Mouse (Mus musculus) left cerebral cortex, postnatal 10 days (tissue): ENCODE measurements at regions not wholly inside any gene's neighbourhood (a gene's known extent, or its start where the extent isn't known, plus 50 kb on each side); places are given as distances from the start of the nearest gene placed in this dataset.

Experiments
- DNase-seq, 2 experiments: peaks; one replicate each; pipeline ENCODE4 v3.0.0; 2021 to 2022; ENCODE audit warnings: low spot score in 2 of 2, mixed read lengths in 1 of 2; ENCODE audit errors: extremely low spot score in 1 of 2
- intact Hi-C: fragments of 180-260 bp; cut with DNase I; formaldehyde crosslinking; loops from one replicate; pipeline ENCODE4 v1.15.1; 2025

DNA sequence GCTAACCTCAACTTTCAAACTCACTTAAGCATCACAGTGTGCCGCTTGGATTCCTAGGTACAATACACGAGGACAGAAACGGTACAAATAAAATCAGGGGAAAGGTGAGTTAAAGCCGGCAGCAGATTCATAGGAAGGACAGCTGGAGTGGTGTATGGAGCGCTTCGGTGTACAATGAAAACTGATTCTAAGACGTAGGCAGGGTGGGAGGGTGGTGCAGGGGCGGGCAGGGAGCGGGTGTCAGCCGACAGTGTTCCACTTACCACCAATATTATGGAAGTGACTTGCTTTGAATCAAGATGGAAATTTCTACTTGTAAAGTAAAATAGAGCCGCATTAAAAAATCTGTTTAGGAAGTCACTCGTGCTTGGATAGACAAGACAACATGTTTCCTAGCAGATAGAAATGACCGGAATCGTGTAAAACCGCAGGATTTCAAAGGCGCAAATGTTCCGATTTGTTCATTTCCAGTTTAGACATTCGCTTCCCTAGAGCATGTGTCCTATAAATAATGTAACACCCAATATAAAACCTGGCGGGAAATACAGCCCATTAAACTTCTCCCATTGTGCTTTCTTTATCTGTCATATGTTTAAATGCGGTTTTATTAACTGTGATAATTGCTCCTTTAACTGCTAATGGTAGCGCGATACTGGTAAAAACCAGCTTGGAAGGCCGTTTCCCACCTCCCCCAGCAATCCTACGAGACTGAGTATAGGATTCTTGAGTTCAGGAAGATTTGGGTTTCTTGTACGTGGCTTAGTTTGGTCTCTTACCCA, 203.3 kb downstream of the Lrig3 start:
- intact Hi-C loops: no loop called here
- DNase-seq: no peak

DNA sequence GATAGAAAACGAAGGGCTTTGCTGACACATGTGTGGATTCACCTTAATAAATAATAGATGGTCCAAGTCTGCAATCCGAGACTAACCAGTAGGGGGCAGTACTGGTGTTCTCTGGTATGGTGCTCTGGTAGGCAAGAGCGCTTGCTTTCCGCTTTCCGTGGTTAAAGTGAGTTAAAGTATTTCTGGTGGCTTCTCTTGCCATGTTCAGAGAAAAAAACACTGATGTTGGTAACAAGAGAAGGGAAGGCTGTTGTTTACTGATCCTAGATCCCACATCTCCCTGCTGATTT, 203.9 kb downstream of the Lrig3 start:
- DNase-seq: no peak
- intact Hi-C loops: no loop called here

- DNase-seq: no peak
- intact Hi-C loops: no loop called here
These were observed 210.9 kb downstream of the Lrig3 start for GRCm38 (mm10) chr10:126176759-126177473.

DNA sequence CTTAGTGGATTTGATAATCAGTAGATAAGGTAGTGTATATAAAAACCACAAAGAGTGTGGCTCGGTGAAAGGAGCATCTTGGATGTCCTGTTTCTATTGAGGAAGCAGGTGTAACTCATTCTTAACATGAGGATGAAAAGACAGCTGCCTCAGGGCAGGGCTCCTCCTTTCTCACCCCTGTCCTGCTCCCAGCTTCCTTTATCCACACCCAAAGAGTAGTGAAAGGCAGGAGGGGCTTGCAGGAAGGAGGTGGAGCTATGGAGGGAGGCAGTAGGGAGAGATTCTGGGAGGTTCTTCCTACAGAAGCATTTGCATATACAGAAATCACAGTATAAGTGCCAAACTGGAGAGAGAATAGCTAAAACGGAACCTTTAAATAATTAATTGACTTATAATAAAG, 216.4 kb downstream of the Lrig3 start:
- DNase-seq: no peak
- intact Hi-C loops: no loop called here

- DNase-seq: no peak
- intact Hi-C loops: no loop called here
These were observed 218.0 kb downstream of the Lrig3 start for GRCm38 (mm10) chr10:126183961-126184360.

GRCm38 (mm10) chr10:126185410-126185809, 219.4 kb downstream of the Lrig3 start:
- DNase-seq: no peak
- intact Hi-C loops: no loop called here

GRCm38 (mm10) chr10:126186086-126186485, 220.1 kb downstream of the Lrig3 start:
- intact Hi-C loops: no loop called here

DNA sequence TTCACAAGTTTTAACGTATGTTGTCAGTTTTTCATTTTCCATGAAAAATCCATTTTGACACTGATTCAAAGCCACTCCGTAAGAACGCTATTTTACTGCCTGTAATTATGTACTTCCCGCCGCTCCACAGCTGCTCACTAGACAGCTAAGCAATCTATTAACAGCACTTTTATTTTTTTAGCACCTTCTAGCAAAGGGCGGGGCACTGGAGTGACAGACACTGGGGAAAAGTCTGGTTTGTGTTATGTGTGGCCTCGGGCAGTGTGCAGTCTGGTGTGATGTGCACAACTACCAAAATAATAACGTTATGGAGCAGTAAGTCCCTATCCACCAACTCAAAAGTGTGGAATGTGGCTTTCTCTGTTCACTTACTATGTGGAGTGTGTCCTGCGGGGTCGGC, 223.0 kb downstream of the Lrig3 start:
- intact Hi-C loops: no loop called here
- no peak for DNase-seq

More at GRCm38 (mm10) chr10:126186086-126186485, 220.1 kb downstream of the Lrig3 start:
- DNase-seq: no peak
